Mouse (Mus musculus): ENCODE measurements at regions not wholly inside any gene's neighbourhood (a gene's known extent, or its start where the extent isn't known, plus 50 kb on each side); places are given as distances from the start of the nearest gene placed in this dataset.

DNA sequence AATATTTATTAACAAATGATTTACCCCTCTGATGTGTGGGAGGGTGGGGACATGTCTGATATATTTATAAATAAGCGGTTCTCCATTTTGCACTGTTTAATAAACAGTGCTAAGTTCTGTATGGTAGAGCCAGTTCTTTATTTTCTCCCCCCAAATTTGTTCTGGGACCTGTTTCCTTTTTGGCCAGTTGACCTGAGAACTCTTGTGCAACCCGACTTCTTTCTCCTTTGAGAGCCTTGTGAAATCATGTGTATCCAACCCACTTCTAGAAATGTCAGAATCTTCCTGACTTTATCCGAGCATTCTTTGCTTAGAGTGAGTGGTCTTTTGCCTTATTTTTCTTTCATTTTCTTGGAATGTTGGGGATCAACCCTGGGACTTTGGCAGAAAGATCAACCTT lies 102.6 kb upstream of the Tgfbr2 start:
- ATAC-seq, result no peak

- ATAC-seq, result no peak
Measured at GRCm38 (mm10) chr9:116276141-116276540, 101.0 kb upstream of the Tgfbr2 start.

GRCm38 (mm10) chr9:116272446-116272845 lies 97.3 kb upstream of the Tgfbr2 start:
- no peak for ATAC-seq

- ATAC-seq, result no peak
Measured at GRCm38 (mm10) chr9:116270417-116270828, 95.3 kb upstream of the Tgfbr2 start.

- ATAC-seq, result no peak
Measured at GRCm38 (mm10) chr9:116267411-116267810, 92.3 kb upstream of the Tgfbr2 start.

- ATAC-seq, result peak; percentile 78
Measured at GRCm38 (mm10) chr9:116263833-116264232, 88.7 kb upstream of the Tgfbr2 start.

- ATAC-seq, result no peak
Measured at GRCm38 (mm10) chr9:116259569-116259968, 84.4 kb upstream of the Tgfbr2 start.

- ATAC-seq, result no peak
Measured at GRCm38 (mm10) chr9:116253546-116253945, 78.4 kb upstream of the Tgfbr2 start.

DNA sequence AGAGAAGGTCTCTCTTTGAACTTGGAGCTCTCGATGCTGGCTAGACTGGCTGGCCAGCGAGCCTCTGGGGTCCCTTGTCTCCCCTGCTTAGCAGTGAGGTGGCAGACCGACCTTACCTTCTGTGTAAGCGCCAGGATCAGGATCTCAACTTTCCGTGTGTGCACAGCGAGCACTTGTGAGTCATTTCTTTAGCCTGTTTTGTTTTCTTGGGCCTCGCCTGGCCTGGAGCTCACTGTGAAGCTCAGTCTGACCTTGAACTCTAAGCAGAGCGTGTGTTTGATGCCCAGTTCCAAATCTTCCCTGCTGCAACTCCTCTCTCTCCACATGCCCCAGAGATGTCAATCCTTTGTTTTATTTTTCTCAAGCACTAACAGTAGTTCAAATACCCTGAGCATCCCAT lies 77.6 kb upstream of the Tgfbr2 start:
- ATAC-seq, result no peak

DNA sequence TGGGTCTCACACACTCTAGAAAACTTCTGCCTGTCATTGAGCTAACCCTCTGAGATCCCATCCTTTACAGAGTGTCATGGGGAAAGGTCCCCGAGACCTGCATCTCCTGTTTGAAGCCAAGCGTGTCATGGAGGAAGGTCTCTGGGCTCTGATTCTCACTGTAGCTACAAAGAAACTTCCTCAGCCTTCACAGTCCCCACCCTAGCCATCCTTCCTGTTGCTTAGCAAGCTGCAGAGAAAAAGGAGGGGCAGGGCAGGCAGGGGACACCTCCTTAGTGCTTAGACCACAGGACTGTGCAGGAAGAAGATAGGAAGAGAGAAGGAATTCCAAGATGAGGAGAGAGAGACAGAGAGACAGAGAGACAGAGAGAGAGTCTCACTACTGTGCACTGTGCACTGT lies 74.6 kb upstream of the Tgfbr2 start:
- ATAC-seq, result peak; percentile 70

GRCm38 (mm10) chr9:116245136-116245535 lies 70.0 kb upstream of the Tgfbr2 start:
- ATAC-seq, result no peak

- no peak for ATAC-seq
Measured at GRCm38 (mm10) chr9:116244619-116244899, 69.4 kb upstream of the Tgfbr2 start.

DNA sequence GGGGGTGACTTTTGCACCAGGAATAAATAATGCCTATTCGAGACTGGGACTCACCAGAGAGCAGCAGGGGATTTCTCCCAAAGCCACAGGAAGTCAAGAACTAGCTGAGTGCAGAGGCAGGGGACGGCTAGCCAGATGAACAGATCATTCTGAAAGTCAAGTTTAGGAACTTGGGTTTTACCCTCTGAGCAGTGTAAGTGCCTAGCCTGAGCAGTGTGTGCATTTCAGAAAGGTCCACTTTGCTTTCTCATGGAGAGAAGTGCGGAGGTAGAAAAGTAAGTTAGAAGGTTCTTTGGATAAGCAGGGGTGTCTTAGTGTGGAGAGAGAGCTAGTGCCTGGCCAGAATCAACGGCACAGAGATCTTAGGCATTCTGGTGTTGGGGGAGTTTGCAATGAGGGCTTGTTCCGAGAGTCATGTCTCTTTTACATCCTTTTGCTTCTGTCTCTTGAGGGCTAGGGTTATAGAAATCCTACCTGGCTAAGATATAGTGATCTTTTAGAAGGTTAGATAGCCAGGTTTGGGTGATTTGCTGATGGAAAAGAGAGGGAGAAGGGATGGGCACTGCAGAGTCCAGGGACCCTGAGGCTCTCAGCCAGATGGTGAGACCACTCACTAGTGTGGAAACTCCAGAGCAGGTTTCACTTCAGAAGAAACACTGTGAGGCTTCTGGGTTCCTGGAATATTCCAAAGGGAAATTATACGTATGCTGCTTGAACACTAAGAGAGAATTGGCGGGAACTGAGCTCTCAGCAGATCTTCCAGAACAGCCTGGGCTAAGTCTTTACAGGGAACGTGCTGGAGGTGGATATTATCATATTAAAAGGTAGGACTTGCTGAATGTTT lies 68.8 kb upstream of the Tgfbr2 start:
- peak; percentile 87 for ATAC-seq

GRCm38 (mm10) chr9:116241933-116242526 lies 66.9 kb upstream of the Tgfbr2 start:
- no peak for ATAC-seq

- no peak for ATAC-seq
Measured at GRCm38 (mm10) chr9:116241290-116241689, 66.1 kb upstream of the Tgfbr2 start.

DNA sequence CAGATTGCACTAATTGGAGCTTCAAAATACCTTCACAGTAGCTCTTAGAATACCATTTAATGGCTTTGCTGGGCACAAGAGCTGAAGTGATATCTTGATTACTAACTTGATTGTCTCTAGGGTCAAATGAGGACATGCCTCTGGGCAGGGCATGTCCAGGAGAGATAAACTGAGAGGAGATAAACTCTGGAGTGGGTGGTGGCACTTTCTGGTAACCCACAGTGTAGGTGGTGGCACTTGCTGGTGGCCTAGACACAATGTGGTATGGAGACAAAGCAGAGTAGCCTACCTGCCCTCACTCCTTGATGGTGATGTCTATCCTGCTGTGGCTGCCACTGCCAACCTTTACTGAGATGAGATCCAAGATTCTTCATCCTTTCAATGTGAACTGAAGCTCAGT lies 61.7 kb upstream of the Tgfbr2 start:
- ATAC-seq, result no peak

DNA sequence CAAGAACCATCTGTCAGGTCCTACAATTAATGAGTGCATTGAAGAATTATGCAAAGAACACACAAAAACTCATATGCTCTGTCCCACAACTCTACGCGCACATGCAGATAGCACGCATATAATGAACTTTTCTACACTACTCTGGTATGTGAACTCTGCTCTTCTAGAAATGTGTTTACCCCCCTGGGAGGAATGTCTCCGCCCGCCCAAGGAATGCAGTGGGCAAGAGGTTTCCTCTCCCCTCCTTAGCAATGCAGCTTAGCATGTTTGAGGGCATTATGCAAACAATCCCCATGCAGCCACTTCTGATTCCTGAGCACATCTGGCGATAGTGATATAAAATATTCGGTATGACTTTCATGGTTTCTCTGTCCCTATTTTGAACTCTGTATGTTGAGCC lies 59.0 kb upstream of the Tgfbr2 start:
- no peak for ATAC-seq

DNA sequence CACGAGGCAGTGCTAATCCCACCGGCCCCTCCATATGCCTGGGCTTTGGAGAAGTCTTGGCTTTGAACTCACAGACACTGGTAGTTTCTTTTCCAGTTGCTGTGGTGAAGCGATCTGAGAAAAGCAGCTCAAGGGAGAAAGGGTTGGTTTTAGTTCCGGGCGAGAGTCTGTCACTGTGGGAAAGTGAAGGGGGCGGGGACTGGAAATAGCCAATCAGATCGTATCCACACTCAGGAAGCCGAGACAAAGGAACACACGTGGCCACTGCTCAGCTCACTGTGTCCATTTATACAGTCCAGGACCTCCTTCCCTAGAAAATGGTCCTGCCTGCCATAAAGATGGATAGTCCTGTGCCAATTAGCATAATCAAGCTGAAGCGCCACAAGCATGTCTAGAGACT lies 57.2 kb upstream of the Tgfbr2 start:
- ATAC-seq, result no peak

DNA sequence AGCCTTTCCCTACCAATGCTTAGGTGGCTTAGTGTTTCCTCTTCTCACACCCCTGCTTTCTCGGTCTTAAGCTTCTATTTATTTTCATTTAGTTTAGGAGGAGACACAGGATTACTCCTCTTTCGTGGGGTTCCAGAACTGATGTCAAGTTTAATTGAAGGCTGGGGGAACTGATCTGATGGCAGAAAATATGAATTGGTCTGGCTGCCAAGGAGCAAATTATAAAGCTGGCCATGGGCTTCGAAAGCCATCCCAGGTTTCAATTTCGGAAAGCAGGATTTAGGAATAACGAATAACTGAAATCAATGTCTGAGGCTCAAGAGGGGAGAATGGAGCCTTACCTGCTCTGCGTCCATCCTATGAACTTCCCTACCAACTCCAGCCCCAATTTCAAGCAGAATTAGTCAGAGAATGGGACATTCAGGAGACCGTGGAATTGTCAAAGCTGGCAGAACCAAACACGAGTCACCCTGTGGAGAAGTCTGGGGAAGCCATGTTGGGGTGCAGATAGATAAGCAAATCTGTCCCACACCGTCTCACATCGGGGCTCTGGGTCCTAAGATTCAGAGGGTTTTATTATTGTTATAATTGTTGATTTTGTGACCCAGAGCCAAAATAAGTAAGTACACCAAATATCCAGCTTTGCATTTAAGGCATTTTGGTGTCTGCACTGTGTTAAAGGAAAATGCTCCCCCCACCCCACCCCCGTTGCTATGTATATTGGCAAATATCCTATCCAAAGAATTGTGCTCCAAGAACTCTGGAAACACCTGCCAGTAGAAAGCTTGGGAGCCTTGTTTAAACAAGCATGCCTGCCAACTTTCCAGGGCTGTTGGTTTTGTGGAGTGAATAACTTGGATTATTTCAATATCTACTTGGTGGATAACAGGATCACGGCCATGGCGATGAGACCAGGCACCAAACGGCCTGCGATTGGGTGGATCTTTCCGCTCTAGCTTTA lies 56.5 kb upstream of the Tgfbr2 start:
- ATAC-seq, result no peak

- peak; percentile 97 for ATAC-seq
Measured at GRCm38 (mm10) chr9:116230346-116230745, 55.2 kb upstream of the Tgfbr2 start.

GRCm38 (mm10) chr9:116228443-116228842 lies 53.3 kb upstream of the Tgfbr2 start:
- ATAC-seq, result no peak

GRCm38 (mm10) chr9:116227738-116228137 lies 52.6 kb upstream of the Tgfbr2 start:
- no peak for ATAC-seq

Data from CD4-positive, CD25-positive, alpha-beta regulatory T cell, adult 4 months (primary cell).